Mouse (Mus musculus): ENCODE measurements around the gene Ddc. TPM values are rescaled to one million over a fixed set of nuclear protein-coding genes. Genes with fewer than 3 reads are reported as not detected.

Ddc gene
- 66.4 and 68.7 TPM in 2 replicates for total RNA-seq (2021)
- long read RNA-seq, experiment 1, transcript Ddc-202 (15 exons, 1,954 nt): major isoform, 5 of 18 reads
- long read RNA-seq, experiment 1, partial matches to known transcripts: 7 of 18 reads
- long read RNA-seq, experiment 1, other reads (novel, unspliced or antisense): 4 of 18 reads
- long read RNA-seq, experiment 2, transcript Ddc-202 (15 exons, 1,954 nt): major isoform, 6 of 14 reads
- long read RNA-seq, experiment 2, partial matches to known transcripts: 7 of 14 reads
- long read RNA-seq, experiment 2, other reads (novel, unspliced or antisense): 1 of 14 reads

DNA sequence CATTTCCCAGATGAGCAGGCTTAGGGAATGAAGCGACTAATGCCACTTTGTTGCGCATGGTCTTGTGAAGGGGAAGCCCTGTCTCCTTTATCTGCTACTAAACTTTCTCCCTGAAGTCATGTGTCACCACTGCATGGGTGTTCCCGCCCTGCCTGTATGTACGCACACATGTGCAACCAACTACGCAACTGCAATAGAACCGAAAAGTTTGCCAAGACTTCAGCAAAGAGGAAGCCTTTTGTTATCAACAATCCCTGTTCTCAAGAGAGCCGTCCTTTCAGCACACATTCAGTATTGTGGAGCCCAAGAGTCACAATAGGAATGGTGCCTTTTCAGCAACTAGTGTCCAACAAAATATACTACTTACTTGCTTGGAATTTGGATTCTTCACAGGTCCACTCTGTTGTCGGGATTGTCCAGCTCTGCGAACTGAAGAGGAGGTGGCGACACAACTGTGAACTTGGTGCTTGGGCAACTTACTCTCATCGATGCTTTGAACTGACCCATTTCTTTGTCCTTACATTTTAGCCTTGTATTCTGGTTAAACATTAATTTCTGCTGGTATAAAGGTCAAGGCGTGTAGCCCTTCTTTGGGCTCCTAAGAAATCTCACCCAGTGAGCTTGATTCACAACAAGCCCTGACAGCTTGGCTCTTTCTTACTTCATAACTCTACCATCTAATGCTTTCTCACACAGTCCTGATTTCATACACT lies at the start of gene Ddc:
Gene Ddc (minus strand): TSS at position 500 of the 713 bp plus-strand sequence.
- no peak for DNase-seq

DNA sequence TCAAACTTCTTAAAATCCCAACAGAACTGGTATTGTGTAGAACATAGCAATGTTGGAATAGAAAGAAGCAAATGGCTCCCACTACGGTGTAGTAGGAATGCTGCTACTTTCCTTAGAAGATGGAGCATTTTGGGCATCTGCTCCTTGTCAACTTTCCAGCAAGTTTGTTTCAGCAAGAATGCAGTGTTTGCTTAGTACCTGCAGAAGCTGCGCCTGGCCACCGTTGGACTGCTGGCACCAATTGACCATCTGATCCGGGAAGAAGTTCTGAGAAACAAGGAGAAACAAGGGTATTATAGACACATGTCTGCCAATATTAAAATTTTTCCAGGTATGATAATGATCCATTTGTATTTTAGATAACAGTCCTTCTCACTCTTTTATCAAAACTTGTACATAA lies 47.8 kb upstream of the Ddc start:
- DNase-seq: no peak

DNA sequence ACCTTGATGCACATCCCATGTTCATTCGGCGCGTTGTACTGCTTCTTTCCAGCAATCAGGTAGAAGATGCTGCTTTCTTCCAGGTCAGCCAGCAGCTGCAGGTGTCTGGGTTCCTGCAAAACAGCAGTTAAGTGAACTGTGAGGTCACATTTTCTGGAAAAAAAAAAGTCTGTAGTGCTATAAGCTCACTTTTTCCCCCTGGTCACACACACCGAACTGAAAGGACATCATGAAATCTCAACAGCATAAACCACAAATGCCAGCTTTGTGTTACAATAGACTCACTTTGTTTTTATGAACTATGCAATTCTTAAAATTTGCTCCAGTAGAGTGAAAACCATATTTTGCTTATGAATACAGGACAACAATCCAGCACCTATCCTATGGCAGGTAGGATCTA lies 46.9 kb upstream of the Ddc start:
- DNase-seq: no peak

DNA sequence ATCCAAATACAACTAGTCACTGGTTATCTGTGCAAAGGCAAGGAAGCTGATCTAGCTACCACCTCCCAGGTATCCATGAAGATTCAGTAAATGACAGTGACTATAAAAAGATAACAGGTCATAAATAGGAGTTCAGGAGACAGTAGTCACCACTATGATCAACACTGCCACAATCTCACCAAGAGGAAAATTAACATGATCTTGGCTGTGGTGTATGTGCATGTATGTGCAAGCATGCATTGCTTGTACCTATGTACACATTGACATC lies 46.1 kb upstream of the Ddc start:
- DNase-seq: no peak

DNA sequence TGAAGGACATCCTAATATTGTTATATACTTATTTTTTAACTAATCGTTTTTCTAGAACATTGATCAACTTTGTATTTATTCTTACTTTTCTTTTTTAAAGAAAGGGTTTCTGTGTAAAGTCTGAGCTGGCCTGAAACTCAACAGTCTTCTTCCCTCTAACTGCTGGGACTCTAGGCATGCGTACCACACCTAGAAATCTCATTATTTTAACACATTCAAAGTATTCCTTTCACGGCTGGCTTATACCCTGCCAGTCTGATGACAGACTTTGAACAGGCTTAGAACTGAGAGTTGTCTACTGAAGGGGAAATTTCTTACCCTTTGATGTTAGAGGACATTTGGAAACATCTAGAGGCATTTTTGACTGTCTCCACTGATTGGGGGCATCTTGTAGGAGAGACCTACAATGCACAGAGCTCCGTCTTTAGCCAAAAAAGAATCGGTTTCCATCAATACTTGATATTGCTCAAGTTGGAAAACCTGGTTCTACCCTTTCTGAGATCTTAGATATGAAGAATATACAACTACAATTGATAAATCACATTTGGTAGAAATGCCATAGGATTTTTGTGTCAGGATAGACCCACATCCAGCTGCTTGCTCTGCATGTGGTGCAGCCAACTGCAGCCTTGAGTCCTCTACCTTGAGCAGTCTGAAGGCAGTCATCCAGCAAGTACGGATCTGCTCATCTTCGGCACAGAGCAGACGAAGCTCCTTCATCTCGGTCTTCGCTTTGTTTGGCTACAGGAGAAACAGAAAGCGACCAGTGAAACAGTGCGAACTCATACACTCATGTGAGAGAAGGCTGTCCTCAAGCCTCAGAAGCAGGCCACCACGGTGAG lies 45.5 kb upstream of the Ddc start:
- no peak for DNase-seq

DNA sequence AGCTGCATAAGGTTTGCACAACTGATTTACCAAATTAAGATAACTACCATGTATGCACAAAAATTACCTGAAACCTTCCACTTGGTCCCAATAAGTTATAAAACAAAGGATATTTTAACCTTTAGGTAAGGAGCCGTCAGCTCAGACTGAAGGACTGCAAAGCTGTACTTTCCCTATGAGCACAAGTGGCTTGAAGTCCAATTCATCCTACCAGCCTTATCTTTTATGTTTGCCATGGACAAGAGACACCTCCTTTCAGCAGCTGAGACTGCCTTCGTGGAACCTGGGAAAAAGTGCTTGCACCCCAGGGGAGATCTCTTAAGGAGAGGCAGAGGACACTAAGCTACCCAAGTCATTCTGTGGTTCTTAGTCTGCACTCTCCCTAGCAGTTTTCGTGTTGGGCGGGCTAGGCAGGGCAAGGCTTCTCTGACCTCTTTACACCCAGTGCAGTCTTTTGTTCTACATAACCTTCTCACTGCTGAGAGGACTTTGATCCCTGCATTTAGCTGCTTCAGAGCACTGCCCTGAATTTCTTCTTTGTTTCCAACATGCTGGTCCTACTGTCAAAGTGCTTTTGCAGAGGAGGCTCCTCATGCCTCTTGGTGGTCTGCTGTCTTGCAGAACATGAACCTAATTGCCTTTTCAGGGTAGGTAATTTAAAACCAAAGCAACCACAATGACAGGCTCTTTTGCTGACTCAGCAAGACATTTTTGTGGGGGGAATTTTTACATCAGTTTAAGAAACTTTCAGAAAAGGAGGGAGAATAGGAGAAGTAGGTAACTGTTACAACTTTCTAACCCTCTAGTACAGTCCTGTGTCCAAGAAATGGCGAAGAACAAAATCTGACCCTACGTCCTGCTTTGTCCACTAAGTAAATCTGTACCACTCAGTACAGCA lies 44.6 kb upstream of the Ddc start:
- no peak for DNase-seq

DNA sequence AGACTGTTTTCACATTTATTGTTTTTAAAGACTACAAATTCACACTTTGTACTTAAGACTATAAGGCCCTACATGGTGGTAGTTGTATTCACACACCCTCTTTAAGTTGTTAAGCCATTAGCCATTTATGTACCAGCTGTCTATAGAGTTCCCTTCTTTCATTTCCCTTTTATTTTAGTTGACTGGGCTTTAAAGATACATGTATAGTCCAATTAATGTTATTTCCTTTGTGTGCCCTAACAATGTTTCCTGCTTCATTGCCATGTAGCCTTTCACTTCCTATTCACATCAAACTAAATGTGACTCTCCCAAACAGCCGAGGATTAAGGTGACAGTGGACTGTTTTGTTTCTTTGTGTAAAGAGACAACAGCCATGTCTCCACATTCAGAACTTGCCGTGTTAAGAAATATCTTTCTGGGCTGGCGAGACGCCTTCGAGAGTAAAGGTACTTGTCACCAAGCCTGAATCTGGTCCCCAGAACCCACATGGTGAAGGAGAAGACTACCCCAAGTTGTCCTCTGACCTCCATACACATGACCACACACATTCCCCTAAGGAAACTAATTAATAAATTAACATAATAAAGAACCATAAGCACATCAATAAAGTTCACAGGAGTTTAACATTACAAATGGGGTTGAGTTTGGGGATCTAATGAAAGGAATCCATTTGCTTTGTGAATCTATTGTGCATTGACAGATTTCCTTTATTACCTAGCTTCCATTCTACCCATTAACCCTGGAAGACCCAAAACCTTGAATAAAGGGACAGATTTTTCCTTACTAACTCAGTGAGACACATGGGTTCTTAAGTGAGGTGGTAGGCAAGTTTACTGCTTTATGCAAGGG lies 43.1 kb upstream of the Ddc start:
- DNase-seq: no peak

DNA sequence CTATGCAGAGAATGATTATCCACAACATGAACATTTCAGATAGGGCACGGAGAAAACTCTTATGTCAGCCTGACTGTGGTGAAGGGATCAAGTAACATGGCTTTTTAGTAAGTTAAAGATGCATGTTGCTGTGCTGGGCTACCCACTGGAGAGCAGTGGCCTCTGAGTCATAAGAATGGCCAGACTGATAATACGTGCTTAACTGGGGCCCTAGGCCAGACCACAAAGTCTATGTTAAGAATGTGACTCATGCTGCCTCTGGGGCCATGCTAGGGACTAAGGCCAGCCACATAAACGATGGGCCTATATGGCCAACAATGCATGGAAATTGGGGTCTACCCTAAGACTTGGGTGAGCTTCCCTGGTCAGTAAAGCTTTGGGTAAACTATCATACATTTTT lies 41.7 kb upstream of the Ddc start:
- DNase-seq: no peak

DNA sequence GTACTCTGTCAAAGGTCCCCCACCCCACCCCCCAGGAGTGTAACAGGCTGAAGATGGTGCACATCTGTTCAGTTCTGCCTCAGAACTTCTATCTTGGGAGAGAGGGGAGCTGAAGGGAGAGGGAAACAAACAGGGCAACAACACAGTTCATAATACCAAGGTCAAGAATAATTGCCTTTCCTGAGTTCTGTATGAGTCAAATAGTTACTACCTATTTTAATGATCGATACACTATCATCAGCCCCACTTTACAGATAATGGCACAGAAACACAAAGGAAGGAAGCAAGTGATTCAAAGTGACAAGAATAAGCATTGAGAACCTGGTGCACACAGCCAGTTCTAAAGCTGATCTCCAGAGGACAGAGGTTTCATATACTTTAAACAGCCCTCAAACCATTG lies 40.6 kb upstream of the Ddc start:
- no peak for DNase-seq

DNA sequence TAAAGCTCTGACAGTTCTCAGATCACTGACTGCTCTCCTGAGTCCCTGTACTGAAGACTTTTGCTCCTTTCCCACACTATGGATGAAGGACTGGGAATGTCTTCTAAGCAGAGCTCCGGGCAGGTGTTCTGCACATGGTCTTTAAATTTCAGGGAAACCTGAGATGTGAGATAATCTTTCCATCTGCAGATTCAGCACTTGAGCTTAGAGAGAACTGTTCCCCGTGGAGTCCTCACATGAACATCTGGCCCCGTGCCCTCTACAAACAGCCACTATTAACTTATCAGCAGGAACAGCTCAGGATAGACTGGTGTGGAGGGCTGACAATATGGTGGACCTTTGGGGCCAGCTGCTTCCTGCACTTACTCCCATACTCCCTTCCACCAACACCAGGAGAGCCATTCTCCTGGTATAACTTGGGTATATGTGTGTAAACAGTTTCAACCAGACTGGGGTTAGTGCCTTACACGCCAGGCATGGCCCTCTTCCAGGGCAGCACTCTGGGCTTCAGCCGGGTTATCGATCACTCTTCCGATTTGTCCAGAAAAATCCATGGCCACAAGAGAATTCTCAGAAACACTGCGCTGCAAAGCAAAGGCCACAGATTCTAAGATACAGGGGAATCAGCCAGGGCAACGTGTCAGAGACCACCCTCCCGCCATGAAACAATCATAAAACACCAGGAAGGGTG lies 39.5 kb upstream of the Ddc start:
- no peak for DNase-seq

DNA sequence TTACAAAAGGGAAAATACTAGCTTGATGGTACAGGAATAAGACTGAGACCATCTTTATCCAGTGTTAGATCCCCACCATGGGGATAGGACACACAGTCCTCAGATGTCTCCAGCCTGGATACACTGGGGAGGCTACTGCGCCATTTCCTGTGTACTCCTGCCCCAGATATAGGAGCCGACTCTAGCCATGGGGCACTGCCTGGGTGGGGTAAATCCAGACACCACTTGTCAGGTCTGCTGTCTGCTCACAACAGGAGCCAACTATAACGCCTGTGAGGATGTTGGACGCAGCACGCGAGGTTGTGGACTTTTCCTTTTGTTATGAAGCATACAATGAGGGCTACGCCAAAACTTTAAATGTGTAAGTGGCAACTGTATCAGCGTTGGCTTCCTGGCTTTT lies 36.9 kb upstream of the Ddc start:
- no peak for DNase-seq

DNA sequence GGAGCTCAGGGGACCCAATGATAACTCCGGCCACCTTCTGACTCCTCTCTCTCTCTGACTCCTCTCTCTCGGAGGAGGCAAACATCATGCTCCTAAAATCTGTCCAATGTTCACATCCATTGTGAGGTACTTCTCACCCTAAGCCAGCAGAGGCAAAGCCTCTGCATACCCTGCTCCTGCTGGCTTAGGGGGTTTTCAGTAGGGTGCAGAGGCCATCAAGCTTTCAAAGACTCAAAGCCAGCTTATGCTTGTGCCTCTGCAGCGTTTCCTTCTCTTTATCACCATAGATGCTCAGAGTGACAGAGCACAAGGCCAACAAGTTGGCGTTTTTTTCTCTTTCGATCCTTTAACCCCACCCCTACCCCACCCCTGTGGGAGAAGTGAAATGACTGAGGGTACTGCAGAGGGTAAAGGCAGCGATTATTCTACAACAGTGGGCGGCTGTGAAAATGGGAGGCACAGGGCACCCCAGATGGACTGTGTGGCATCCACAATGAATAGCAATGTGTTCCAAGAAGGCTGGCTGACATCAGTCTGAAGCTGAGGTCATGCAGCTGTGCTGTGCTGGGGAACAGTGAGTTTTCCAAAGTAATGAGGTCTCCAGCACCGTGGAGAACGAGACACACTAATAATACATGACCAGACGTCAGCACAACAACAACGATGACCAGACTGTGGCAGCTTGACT lies 34.3 kb upstream of the Ddc start:
- DNase-seq: no peak

DNA sequence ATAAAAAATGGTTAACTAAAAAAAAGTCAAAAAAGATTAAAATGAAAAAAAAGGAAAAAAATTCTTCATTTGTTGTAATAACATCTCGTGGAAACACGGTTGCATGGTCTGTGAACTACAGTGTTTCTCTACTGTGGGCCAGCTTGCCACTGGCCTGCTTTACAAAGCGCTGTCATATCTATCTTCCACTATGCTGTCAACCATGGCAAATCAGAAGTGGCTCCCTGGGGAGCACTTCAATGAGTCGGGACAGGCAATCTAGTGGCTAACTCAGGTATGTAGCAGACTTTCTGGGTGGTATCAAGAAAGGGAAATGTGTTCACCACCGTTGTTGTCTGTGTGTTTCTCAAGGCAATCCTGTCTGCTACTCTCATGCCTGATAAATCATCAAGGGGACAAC lies 33.7 kb upstream of the Ddc start:
- no peak for DNase-seq

DNA sequence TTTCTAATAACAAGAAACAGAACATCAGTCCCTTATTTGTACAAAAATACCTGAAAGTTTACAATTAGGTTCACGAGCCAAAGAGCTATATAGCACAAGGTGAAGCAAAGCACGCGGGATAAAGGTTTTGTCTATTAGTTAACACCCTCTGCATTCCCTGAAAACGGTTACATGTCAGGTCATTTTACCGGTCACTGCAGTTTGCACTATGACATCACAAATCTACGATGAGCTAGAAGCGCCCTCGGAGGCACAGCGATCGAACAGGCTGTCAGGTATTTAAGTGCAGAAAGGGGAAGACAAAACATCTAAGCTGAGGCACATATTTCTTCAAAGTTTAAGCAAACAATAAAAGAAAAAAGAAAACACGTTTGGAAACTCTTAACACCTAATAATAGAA lies 32.6 kb upstream of the Ddc start:
- no peak for DNase-seq

DNA sequence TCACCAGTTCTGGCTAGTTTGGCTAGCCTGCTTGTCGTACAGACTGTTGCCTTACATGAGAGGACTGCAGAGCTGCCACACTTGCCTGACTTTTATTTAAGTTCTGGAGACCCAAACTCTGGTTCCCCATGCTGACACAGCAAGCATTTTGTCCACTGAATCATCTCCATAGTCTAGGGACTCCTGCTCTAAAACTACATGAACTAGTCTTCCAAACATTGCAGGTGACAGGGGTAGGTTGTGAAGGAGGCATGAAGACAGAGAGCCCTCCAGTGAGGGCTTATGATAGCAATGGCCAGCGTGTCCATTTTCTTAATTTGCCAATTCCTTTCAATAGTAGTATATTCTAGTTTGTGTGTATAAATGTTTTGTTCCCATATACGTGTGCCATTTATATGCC lies 31.1 kb upstream of the Ddc start:
- no peak for DNase-seq

DNA sequence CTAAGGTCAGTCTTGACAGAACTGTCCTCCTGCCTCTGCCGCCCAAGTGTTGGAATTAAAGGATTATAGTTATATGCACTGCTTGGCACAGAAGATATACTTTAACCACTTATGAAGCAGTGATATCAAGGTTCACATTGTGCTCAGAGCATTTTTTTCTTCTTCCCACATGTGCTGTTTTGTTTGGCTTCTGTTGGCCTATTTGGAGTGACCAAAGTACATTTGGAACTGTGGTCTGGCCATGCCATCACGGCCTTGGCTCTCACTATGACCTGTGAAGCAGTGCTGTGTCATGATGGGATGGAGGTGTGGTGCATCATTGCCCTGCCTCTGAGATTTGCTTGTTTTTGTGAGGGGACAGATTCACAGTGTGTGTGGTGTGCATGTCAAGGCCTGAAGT lies 30.6 kb upstream of the Ddc start:
- DNase-seq: no peak

DNA sequence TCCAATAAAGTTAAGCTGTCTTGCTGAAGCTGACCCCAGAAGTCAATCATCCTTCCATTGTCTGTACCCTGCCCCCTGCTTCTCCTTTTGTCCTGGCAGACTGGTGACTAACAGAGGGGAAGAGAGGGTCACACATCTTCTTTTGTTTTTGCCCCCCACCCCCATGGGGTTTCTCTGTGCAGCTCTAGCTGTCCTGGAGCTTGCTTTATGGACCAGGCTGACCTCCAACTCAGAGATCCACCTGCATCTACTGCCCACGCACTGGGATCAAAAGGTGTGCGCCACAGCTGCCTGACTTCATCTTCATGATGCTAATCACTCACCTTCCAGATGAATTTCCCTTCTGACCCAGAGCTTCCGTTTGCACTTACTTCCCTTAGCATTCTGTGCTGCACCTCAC lies 26.0 kb upstream of the Ddc start:
- no peak for DNase-seq

DNA sequence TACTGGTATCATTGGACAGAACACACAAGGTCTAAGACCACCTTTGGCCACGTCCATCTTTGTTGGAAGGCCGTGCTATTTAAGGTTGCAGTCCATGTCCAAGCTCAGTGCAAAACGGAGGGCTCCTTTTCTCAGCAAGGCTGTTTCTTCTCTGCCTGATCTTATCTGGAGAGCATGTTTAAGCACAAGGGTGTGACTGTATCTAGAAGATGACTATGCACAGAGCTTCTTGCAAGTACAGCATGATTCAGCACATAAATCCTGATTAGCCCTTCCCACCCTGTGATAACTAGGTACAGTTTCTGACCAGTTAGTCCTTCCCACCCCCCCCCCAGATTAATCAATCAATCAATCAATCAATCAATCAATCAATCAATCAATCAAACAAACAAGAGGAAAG lies 25.4 kb upstream of the Ddc start:
- no peak for DNase-seq

DNA sequence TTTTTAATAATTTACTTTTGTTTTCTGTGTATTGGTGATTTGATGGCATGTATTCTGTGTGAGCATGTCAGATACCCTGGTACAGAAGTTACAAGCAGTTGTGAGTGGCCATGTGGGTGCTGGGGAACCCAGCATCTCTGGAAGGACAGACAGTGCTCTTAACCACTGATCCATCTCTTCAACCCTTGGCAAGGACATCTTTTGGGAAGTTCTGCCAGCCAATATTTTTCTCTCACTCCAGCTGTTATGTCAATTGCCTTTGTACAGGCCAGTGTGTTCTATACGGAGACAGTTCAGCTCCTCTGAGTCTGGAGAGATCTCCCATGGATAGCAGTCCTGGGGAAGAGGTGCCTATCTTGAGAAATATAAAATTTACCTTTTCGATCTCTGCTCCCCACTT lies 24.2 kb upstream of the Ddc start:
- no peak for DNase-seq

DNA sequence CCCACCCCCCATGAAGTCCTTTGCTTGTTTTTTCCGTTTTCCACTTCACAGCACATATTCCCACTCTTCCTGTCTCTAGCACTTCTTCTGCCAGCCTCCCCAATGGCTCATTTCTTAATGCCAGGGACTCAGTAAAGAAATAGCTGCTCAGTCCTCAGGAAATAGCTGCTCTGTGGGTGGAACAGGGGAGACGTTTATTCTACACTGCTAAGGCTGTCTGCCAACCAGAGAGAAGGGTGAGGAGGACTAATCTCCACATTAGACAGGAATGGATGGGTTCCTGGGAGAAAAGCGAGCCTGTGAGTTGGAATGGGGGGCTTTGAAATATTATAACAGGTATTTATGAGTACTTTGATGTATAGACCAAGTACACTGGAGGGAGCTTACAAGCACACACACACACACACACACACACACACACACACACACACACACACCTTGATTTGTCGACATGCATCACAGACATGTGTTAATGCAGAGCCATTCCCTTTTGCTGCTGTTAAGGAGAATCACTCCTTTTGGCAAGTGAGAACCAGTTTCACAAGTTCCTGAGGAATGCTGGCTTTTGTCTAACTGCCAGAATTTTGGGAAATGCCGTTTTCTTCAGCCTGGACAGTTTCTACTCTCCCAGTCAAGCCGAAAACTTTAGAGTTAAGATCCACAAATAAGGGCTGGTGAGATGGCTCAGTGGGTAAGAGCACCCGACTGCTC lies 9.9 kb upstream of the Ddc start:
- no peak for DNase-seq
